Mouse (Mus musculus): ENCODE results near the gene Fastkd1.

DNA sequence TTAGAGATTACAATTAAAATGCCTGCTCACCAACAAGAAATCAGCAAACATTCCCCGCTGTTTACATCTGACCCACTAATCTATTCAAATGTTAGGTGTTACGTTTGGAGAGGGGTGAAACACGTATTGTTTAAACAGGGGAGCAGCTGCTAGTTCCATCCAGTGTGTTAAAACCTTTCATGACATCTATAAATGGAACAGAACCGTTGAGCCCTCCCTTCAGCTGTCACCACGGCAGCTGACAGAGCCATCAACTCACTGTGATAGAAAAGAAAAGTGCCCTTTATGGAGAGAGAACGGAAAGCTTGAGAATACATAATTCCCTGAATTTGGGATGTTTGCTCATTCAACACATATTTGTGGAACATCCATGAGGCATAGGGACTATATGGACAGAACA lies 44.9 kb downstream of the Fastkd1 start:
- TF ChIP-seq CTCF (IDR thresholded peaks at IDR 0.05; ENCODE audit: low read depth, low read length) (no peak), EP300 (IDR thresholded peaks at IDR 0.05; ENCODE audit: insufficient read depth, low read depth, low read length) (no peak), POLR2A (IDR thresholded peaks at IDR 0.05; ENCODE audit: insufficient read depth, low read length) (no peak)
